Mouse (Mus musculus) embryonic facial prominence, embryonic 15.5 days (tissue): ENCODE measurements around the gene Kif16b. TPM values are rescaled to one million over a fixed set of nuclear protein-coding genes. Genes with fewer than 3 reads are reported as not detected.

Source experiments
- ATAC-seq: fragments of 200-750 bp; cut with Nextera tagmentation; 2 replicates; pipeline ENCODE4 v1.8.0; 2017; ENCODE audit warnings: low read depth, moderate TSS enrichment; ENCODE audit not compliant: insufficient number of reproducible peaks, low FRiP score, low TSS enrichment
- H3K27ac ChIP-seq: fragments of 300-500 bp; sonication (generic); replicated peaks from 2 replicates; pipeline ENCODE4 v1.5.1; 2015; ENCODE audit warnings: mild to moderate bottlenecking, inconsistent platforms
- H3K27me3 ChIP-seq: fragments of 300-500 bp; sonication (generic); 2 replicates; pipeline ENCODE4 v1.6.1; 2015; ENCODE audit warnings: inconsistent platforms
- H3K36me3 ChIP-seq: fragments of 300-500 bp; sonication (generic); 2 replicates; pipeline ENCODE4 v1.6.1; 2015; ENCODE audit warnings: mild to moderate bottlenecking, inconsistent platforms
- H3K4me1 ChIP-seq: fragments of 300-500 bp; sonication (generic); 2 replicates; pipeline ENCODE4 v1.6.1; 2015; ENCODE audit warnings: inconsistent platforms
- H3K4me2 ChIP-seq: fragments of 300-500 bp; sonication (generic); replicated peaks from 2 replicates; pipeline ENCODE4 v1.6.1; 2015; ENCODE audit warnings: mild to moderate bottlenecking, inconsistent platforms
- H3K4me3 ChIP-seq: fragments of 300-500 bp; sonication (generic); replicated peaks from 2 replicates; pipeline ENCODE4 v1.5.1; 2015; ENCODE audit warnings: mild to moderate bottlenecking, inconsistent platforms
- H3K9ac ChIP-seq: fragments of 300-500 bp; sonication (generic); 2 replicates; pipeline ENCODE4 v1.6.1; 2015; ENCODE audit warnings: inconsistent platforms
- H3K9me3 ChIP-seq: fragments of 300-500 bp; sonication (generic); replicated peaks from 2 replicates; pipeline ENCODE4 v1.6.1; 2016; ENCODE audit warnings: inconsistent platforms
- WGBS: fragments of 180-500 bp; shearing (Covaris S2); methylation state at CpG from one replicate; pipeline ENCODE4 v1.1.7; 2015; 5-methylcytosine and 5-hydroxymethylcytosine counted together
- polyA plus RNA-seq: library from polyadenylated mRNA; unstranded; fragments of >200 nt; fragmentation: Nextera tagmentation; extraction: Ambion mirVana; gene quantifications from 2 replicates; pipeline ENCODE4 v1.2.1, GENCODE M21; 2015

Gene Kif16b
- polyA plus RNA-seq, 1 experiment from 2014 or later, result 10.9 TPM

DNA sequence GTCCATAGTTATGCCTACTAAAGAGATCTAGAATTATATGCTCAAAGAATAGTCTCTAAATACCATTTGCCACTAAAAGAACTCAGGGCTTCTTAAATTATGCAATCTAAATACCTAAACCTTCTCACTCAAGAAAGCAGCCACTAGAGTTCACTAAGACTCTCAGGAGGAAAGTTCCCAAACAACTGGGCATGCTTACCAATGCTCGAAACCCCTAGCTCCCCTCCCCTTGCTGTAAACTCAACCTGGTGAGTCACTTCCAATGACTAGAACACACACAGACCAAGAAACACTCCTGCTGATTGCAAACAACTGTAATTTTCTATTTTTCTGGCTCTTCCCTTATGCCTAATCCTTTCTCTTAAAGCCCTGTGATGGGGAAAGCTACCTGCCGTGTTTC lies 33.9 kb downstream of the Kif16b start:
- Histone ChIP-seq H3K36me3 (no peaks in the 10 kb centered on the region), H3K9ac (no peak overlapping the region), H3K27ac (no peak overlapping the region), H3K9me3 (no peaks in the 10 kb centered on the region), H3K4me2 (no peak overlapping the region), H3K4me3 (no peak overlapping the region), H3K4me1 (no peaks in the 10 kb centered on the region), H3K27me3 (no peaks in the 10 kb centered on the region)
- 82% methylated on average over 2 of the region's 2 CpGs for WGBS
- ATAC-seq, result no peak

DNA sequence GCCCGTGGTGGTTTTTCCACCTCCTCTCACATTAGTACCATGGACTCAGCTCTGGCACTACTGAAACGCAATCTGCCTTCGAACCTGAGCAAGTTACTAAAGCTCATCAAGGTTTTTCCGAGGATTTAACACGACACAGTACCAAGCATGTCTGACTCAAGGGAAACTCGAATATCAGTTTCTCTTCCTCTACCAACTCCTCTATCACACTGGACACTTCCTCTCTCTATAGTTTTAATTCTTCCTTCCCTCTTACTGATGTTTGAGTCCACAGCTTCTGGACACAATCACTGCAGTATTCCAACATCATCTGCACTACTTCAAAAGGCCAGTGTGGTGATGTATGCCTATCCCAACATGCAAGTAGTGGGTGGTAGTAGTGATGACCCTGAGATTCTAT lies 40.3 kb downstream of the Kif16b start:
- 0 out of 2 replicates have a peak, but pooled peaks cover 4% of the 10 kb centered on the region for H3K36me3 ChIP-seq
- H3K9ac ChIP-seq, result no peak overlapping the region
- no peak for ATAC-seq
- H3K27me3 ChIP-seq, result no peaks in the 10 kb centered on the region
- no peaks in the 10 kb centered on the region for H3K9me3 ChIP-seq
- no peak overlapping the region for H3K4me3 ChIP-seq
- no peak overlapping the region for H3K4me2 ChIP-seq
- 82% methylated on average over 6 of the region's 6 CpGs for WGBS
- H3K27ac ChIP-seq, result no peak overlapping the region
- H3K4me1 ChIP-seq, result no peaks in the 10 kb centered on the region

DNA sequence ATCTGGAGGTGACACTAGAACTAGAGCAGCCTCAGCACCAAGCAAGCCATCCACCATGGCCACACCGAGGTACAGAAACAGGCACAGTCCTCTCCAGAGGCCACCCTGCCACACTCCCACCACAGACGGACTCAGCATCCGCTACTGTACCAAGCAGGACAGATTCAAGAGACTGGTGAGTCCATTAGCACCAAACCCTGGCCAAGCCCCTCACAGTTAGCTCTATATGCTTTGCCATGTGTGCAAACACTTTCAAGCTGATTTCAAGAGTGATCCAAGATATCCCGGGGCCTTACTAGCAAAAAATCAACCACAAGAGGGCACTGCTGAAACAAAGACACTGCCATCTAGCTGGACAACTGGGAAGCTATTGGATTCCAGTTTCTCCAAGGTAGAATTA lies 41.9 kb downstream of the Kif16b start:
- no peak for ATAC-seq
- WGBS, result 64% methylated on average over 4 of the region's 4 CpGs

DNA sequence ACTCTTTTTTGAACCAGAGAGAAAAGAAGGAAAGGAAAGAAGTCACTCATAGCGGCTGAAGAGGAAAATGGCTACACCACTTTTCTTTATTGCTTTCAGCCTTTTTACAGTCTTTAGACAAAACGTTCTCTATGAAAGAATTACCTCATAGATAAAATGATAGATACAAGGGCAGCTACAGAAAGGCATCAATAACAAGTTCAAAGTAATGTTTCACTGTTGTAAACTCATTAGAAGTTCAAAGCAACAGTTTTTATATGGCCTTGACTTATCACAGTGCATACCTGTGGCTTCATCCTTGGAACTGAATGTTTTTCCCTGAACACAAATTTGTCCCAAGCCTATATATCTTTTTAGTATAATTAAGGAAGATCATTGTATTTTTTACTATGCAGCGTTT lies 62.6 kb downstream of the Kif16b start:
- H3K27ac ChIP-seq, result no peak overlapping the region
- H3K36me3 ChIP-seq, result no peaks in the 10 kb centered on the region
- H3K4me2 ChIP-seq, result no peak overlapping the region
- no peak overlapping the region for H3K9ac ChIP-seq
- WGBS, result 71% methylated on average over 3 of the region's 3 CpGs
- H3K4me1 ChIP-seq, result no peaks in the 10 kb centered on the region
- ATAC-seq, result no peak
- no peaks in the 10 kb centered on the region for H3K9me3 ChIP-seq
- no peak overlapping the region for H3K4me3 ChIP-seq
- no peaks in the 10 kb centered on the region for H3K27me3 ChIP-seq

More for the DNA sequence above, 41.9 kb downstream of the Kif16b start:
- Histone ChIP-seq H3K4me1 (no peaks in the 10 kb centered on the region), H3K27ac (no peak overlapping the region), H3K9ac (no peak overlapping the region), H3K9me3 (no peaks in the 10 kb centered on the region), H3K4me3 (no peak overlapping the region), H3K27me3 (no peaks in the 10 kb centered on the region), H3K36me3 (0 out of 2 replicates have a peak, but pooled peaks cover 4% of the 10 kb centered on the region), H3K4me2 (no peak overlapping the region)

DNA sequence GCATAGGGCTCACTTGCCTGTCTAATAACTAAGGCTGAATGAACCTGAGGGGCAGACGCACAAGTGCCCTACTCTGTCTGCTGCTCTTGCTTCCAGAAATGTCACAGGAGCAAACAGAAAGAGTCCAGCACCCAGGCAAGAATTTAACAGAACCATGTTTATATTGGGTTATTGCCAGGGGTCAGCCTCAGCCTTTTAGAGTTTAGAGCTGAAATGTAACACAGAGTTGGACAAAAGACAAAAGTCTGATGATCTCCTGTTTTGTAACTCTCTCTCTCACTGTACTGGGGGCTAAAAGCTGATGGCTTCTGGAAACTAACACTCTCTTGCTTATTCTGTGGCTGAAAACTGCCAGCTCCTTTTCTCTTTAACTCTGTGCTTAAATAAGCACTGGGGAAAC lies 63.2 kb downstream of the Kif16b start:
- H3K9ac ChIP-seq, result no peak overlapping the region
- 57% methylated on average over 1 of the region's 1 CpGs for WGBS
- no peak overlapping the region for H3K27ac ChIP-seq
- H3K4me3 ChIP-seq, result no peak overlapping the region
- no peaks in the 10 kb centered on the region for H3K36me3 ChIP-seq
- H3K4me1 ChIP-seq, result no peaks in the 10 kb centered on the region
- no peak for ATAC-seq
- H3K27me3 ChIP-seq, result no peaks in the 10 kb centered on the region
- H3K9me3 ChIP-seq, result no peaks in the 10 kb centered on the region
- H3K4me2 ChIP-seq, result no peak overlapping the region

DNA sequence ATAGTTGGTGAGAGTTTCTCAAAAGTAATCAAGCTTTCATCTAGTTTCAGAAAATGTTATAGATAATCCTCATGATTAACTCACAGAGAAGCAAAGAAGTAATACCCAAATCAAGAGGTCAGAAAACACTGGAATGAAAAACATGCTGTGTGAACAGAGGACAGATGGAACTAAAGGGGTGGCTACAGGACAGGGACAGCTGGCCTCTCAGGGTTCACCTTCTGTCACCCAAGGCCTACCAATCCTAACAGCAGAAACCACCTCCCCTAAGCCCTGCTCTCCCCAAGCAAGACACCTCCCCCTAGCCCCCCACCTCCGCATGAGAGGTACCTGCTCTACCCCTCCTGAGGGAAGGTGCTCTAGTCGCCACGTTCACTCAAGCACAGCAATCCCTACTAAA lies 66.6 kb downstream of the Kif16b start:
- Histone ChIP-seq H3K9me3 (no peaks in the 10 kb centered on the region), H3K27me3 (no peaks in the 10 kb centered on the region), H3K4me3 (no peak overlapping the region), H3K9ac (no peak overlapping the region), H3K4me1 (no peaks in the 10 kb centered on the region), H3K4me2 (no peak overlapping the region), H3K36me3 (no peaks in the 10 kb centered on the region), H3K27ac (no peak overlapping the region)
- WGBS, result 79% methylated on average over 3 of the region's 3 CpGs
- ATAC-seq, result no peak

DNA sequence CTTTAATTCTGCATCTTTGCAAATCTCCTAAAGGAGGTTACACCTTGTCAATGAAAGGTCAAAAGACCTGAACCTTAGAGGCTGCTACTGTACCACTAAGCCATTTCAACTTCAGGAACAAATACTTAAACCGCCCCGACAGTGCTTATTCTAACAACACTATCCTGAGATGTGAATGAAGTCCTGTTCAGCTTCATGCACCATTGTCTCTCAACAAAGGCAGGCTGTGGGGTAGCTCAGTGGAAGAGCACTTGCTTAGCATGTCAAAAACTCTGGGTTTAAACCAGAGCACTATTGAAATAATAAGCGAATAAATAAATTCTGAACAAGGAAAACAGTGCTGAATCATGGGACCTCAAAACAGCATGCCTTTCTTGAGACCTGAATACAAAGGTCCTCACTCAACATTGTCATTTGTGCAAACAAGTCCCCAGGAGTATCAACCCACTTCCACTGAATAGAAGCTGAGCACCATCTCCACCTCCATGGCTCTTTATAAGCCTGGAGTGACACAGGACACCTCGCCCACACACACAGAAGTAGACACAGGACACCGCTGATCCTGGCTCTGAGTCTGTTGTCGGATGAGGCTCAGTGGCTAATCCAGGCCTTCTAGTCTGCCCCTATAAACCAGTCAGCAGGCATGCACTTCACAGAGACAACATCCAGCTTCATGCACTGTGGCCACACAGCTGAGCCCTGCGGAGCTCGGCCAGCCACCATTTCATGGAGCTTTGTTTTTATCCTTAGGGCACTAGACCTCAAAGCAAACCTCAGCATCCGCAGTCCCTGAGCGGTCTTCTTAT lies 68.5 kb downstream of the Kif16b start:
- no peaks in the 10 kb centered on the region for H3K9me3 ChIP-seq
- WGBS, result 58% methylated on average over 10 of the region's 10 CpGs
- no peak overlapping the region for H3K27ac ChIP-seq
- no peaks in the 10 kb centered on the region for H3K36me3 ChIP-seq
- H3K4me3 ChIP-seq, result no peak overlapping the region
- 0 out of 2 replicates have a peak, but pooled peaks cover 4% of the 10 kb centered on the region for H3K4me1 ChIP-seq
- ATAC-seq, result 0 out of 2 replicates have a peak, but pooled peaks have one; percentile 43
- H3K27me3 ChIP-seq, result no peaks in the 10 kb centered on the region
- H3K4me2 ChIP-seq, result no peak overlapping the region
- H3K9ac ChIP-seq, result no peak overlapping the region

DNA sequence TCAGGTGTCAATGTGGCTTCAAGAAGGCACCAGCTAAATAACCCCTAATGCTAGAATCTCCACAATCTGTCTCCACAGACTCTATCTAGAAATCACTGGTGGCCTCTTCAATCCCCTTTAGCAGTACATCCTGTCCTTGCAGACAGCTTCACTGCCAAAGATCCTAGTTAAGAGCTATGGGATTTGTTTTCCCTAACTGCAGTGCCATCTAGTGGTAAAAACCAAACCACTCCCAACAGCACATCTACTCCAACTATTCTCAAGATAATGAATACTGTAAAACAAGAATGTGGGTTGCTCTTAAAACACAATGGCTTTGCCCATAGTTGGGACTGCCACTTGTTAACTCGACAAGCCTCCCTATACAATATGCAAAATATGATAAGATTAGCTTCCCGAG lies 88.3 kb downstream of the Kif16b start:
- no peak for ATAC-seq

DNA sequence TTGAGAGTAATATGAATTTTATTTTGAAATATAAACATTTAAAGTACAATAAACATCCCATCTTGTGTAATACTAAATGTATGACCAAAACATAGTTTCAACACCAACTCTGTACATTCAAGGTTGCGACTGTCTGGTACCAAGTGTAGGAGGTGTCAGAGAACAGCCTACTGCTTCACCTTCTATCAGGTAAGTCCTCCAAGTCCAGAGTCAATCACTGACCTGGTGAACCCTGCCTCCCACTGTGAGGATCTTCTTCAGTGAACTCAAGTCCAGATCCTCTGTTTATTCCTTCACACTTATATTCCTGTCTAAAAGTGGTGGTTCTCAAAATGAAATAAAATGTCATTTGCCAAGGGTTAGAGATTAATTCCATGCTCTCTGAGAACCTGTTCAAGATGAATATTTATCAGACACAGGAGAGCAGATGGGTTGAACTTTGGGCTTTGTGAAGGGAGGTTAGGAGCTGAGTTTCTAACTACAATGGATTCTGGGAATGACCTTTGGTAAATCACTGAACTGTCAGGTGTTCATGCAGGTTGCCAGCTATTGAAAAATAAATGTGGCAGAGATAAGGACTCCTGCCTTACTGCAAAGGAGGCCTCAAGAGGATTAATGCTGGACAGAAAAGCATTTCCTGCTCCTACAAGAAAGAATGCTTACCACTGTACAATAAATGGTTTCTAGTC lies 97.4 kb downstream of the Kif16b start:
- WGBS, result 89% methylated on average over 1 of the region's 1 CpGs
- Histone ChIP-seq H3K4me2 (no peak overlapping the region), H3K9me3 (no peaks in the 10 kb centered on the region), H3K27ac (no peak overlapping the region), H3K27me3 (no peaks in the 10 kb centered on the region), H3K9ac (no peak overlapping the region), H3K4me3 (no peak overlapping the region), H3K4me1 (no peaks in the 10 kb centered on the region), H3K36me3 (no peaks in the 10 kb centered on the region)
- ATAC-seq, result no peak

More for the DNA sequence above, 88.3 kb downstream of the Kif16b start:
- Histone ChIP-seq H3K27ac (no peak overlapping the region), H3K36me3 (no peaks in the 10 kb centered on the region), H3K27me3 (no peaks in the 10 kb centered on the region), H3K4me3 (no peak overlapping the region), H3K4me1 (no peaks in the 10 kb centered on the region), H3K9me3 (no peaks in the 10 kb centered on the region), H3K4me2 (no peak overlapping the region), H3K9ac (no peak overlapping the region)
- 38% methylated on average over 2 of the region's 2 CpGs for WGBS

DNA sequence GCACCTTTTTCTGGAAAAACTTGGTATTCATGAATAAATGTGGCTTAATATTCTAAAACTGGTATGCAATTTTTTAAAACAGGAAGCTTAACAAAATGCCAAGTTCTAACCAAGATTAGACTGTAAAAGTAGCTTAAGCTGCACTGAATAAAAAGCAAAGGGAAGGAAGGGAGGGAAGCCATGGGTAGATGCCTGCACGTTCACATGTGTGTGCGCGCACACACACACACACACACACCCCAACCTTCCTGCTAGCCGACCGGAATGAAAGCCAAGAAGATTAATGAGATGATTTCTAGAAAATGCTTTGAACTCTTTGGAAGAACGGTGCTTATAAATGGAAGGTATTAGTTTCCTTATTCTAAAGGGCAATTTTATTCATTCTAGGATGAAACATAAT lies 104.0 kb downstream of the Kif16b start:
- Histone ChIP-seq H3K36me3 (no peaks in the 10 kb centered on the region), H3K27ac (no peak overlapping the region), H3K9me3 (no peaks in the 10 kb centered on the region), H3K4me2 (no peak overlapping the region), H3K9ac (no peak overlapping the region), H3K4me1 (no peaks in the 10 kb centered on the region), H3K27me3 (no peaks in the 10 kb centered on the region), H3K4me3 (no peak overlapping the region)
- no peak for ATAC-seq
- 52% methylated on average over 6 of the region's 6 CpGs for WGBS

DNA sequence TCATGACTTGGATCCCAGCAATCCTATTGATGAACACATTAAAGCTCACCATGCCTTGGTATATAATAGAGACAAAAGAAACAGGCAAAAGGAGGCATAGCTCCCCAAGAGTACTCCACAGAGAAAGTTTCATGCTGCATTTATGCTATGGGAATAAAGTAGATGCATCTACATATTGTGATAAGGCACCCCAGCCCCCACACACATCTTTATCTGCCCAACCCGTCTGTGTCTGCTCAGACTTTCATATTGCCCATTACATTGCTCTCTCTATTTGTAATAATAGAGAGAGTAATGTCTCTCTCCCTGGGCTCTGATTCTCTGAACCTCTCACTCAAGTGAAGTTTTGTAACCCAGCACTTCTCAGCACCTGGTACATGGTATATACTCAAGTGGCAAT lies 126.0 kb downstream of the Kif16b start:
- no peak overlapping the region for H3K4me3 ChIP-seq
- no peaks in the 10 kb centered on the region for H3K4me1 ChIP-seq
- no peaks in the 10 kb centered on the region for H3K27me3 ChIP-seq
- no peak overlapping the region for H3K9ac ChIP-seq
- ATAC-seq, result no peak
- no peak overlapping the region for H3K27ac ChIP-seq
- no peak overlapping the region for H3K4me2 ChIP-seq
- WGBS, result 74% methylated on average over 1 of the region's 1 CpGs
- no peaks in the 10 kb centered on the region for H3K9me3 ChIP-seq
- no peaks in the 10 kb centered on the region for H3K36me3 ChIP-seq
